Mouse (Mus musculus) C2C12 (cell line): Measurements from ENCODE around the gene Psmc4. TPM values are rescaled to one million over a fixed set of nuclear protein-coding genes. Genes with fewer than 3 reads are reported as not detected.

Experiments
- H3K27me3 ChIP-seq: one replicate; pipeline ENCODE4 v1.6.1; 2011; ENCODE audit not compliant: control insufficient read depth, insufficient read depth, insufficient read length
- H3K36me3 ChIP-seq: one replicate; pipeline ENCODE4 v1.6.1; 2011; ENCODE audit not compliant: control insufficient read depth, insufficient read depth
- H3K4me3 ChIP-seq: one replicate; pipeline ENCODE4 v1.5.1; 2011; ENCODE audit warnings: mild to moderate bottlenecking, control low read depth; ENCODE audit not compliant: poor library complexity, insufficient read depth, severe bottlenecking
- H3K79me2 ChIP-seq: one replicate; pipeline ENCODE4 v1.6.1; 2011; ENCODE audit not compliant: control insufficient read depth, insufficient read depth
- H3K79me3 ChIP-seq: one replicate; pipeline ENCODE4 v1.6.1; 2011; ENCODE audit warnings: low read depth, control low read depth
- H3ac ChIP-seq: one replicate; pipeline ENCODE3; 2011; ENCODE audit warnings: low read depth; ENCODE audit not compliant: control insufficient read depth, insufficient read length
- CEBPB ChIP-seq: IDR thresholded peaks from one replicate; pipeline ENCODE4 v1.6.1; 2011; ENCODE audit warnings: low read depth, mild to moderate bottlenecking, control low read depth, moderate library complexity
- CTCF ChIP-seq: IDR thresholded peaks from one replicate; pipeline ENCODE4 v1.5.1; 2011; ENCODE audit not compliant: control insufficient read depth, insufficient read depth, insufficient read length
- FOSL1 ChIP-seq: IDR thresholded peaks from one replicate; pipeline ENCODE4 v1.8.0; 2011; ENCODE audit warnings: mild to moderate bottlenecking, low read length; ENCODE audit not compliant: poor library complexity, insufficient read depth, severe bottlenecking
- MAX ChIP-seq: IDR thresholded peaks from one replicate; pipeline ENCODE4 v1.6.1; 2011; ENCODE audit warnings: mild to moderate bottlenecking, control low read depth
- MYOD1 ChIP-seq: IDR thresholded peaks from one replicate; pipeline ENCODE4 v1.6.1; 2011; ENCODE audit warnings: low read depth; ENCODE audit not compliant: control insufficient read depth, insufficient read length
- MYOG ChIP-seq: IDR thresholded peaks from one replicate; pipeline ENCODE4 v1.6.1; 2011; ENCODE audit not compliant: control insufficient read depth, insufficient read length; ENCODE audit errors: extremely low read depth
- USF1 ChIP-seq: IDR thresholded peaks from one replicate; pipeline ENCODE4 v1.6.1; 2011; ENCODE audit warnings: low read depth, mild to moderate bottlenecking, control low read depth, moderate library complexity
- polyA plus RNA-seq: library from polyadenylated mRNA; unstranded; fragments of >200 nt; fragmentation: generic; extraction: Trizol; gene quantifications from one replicate; pipeline ENCODE4 v1.2.1, GENCODE M21; 2012; ENCODE audit warnings: missing spikeins

Psmc4 gene
- polyA plus RNA-seq, 1 experiment = 259 TPM

DNA sequence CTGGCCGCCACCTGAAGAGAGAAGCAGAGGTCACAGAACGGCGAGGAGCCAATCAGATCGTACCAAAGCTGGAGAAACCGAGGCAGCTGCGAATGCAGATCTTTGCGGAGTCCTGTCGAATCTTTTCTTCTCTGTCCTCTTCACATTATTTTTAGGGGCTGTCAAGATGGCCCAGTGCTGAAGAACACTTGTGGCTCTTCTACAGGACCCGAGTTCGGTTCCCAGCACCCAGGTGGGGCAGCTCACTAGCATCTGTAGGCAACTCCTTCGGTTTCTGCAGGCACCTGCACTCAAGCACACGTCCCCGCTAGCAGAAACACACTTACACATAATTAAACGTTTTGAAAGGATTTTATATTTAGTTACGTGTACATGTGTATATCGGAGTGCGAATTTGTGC, 683 bp upstream of the Psmc4 start:
- H3K36me3 ChIP-seq = peaks cover 31% of the 10 kb centered on the region
- no peak for TF ChIP-seq FOSL1
- TF ChIP-seq MYOD1 = no peak
- TF ChIP-seq CTCF = no peak
- no peak for TF ChIP-seq USF1
- TF ChIP-seq MAX = no peak
- no peak for TF ChIP-seq MYOG
- no peak for TF ChIP-seq CEBPB
- H3K79me2 ChIP-seq = peaks cover 34% of the 10 kb centered on the region
- H3ac ChIP-seq = no peak overlapping the region
- no peak overlapping the region for H3K4me3 ChIP-seq
- H3K79me3 ChIP-seq = peaks cover 22% of the 10 kb centered on the region
- peaks cover 14% of the 10 kb centered on the region for H3K27me3 ChIP-seq

- Histone ChIP-seq H3K27me3 (no peaks in the 10 kb centered on the region), H3K36me3 (peaks cover 72% of the 10 kb centered on the region), H3K79me3 (peaks cover 21% of the 10 kb centered on the region), H3ac (no peak overlapping the region), H3K4me3 (no peak overlapping the region), H3K79me2 (peaks cover 31% of the 10 kb centered on the region)
- TF ChIP-seq USF1 (no peak), MYOG (no peak), CTCF (no peak), MYOD1 (no peak), MAX (no peak), FOSL1 (no peak), CEBPB (no peak)
Observed at GRCm38 (mm10) chr7:28044524-28044923, 5.4 kb downstream of the Psmc4 start.

DNA sequence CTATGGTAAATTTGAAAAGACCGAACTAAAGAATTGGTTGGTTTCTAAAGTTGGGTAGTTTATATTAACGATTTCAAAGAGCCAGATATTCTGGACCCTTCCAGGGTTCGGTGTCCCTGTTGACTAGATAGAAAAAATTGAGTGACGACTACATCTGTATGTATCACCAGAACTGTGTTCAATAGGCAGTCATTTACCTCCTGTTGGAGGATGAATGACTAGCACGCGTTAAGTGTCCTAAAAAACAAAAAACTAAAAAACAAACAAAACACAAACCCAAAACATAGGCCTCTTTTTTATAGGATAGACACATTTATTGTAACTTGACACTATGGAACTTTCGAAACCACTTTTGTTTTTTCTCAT, 35.5 kb downstream of the Psmc4 start:
- Histone ChIP-seq H3K4me3 (peak overlapping the region; percentile 28), H3K36me3 (no peaks in the 10 kb centered on the region), H3K79me2 (no peaks in the 10 kb centered on the region), H3K79me3 (peaks cover 3% of the 10 kb centered on the region), H3K27me3 (no peaks in the 10 kb centered on the region), H3ac (no peak overlapping the region)
- TF ChIP-seq USF1 = no peak
- TF ChIP-seq MYOG = no peak
- no peak for TF ChIP-seq FOSL1
- TF ChIP-seq MAX = no peak
- no peak for TF ChIP-seq MYOD1
- no peak for TF ChIP-seq CEBPB
- no peak for TF ChIP-seq CTCF

- H3K79me3 ChIP-seq = peaks cover 3% of the 10 kb centered on the region
- no peaks in the 10 kb centered on the region for H3K79me2 ChIP-seq
- no peaks in the 10 kb centered on the region for H3K27me3 ChIP-seq
- peak within 1 kb of the TSS; percentile 71 for H3ac ChIP-seq
- no peak for TF ChIP-seq USF1
- peak; percentile 14 for TF ChIP-seq MAX
- H3K4me3 ChIP-seq = peak within 1 kb of the TSS; percentile 28
- H3K36me3 ChIP-seq = no peaks in the 10 kb centered on the region
Observed at GRCm38 (mm10) chr7:28013549-28014444, 36.1 kb downstream of the Psmc4 start, which contains the start of gene Zfp850. Gene Zfp850, minus strand, starts transcription at chr7:28014115.

DNA sequence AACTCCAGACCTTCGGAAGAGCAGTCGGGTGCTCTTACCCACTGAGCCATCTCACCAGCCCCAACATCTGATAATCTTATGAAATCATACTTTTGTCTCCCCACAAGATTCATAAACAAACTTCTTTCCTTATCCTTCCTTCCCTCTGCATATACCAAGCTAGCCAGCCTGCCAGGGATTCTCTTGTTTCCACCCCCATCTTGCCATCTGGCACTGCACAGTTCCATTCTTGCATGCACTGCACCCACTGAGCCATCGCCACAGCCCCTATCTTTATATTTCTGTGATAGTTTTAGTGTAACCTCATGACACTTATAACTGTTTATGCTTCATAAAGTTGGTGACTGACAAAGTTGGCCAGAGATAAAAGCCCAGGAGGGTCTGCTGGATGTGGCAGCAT, 39.6 kb downstream of the Psmc4 start:
- Histone ChIP-seq H3K79me3 (peaks cover 3% of the 10 kb centered on the region), H3K79me2 (no peaks in the 10 kb centered on the region), H3K4me3 (no peak overlapping the region), H3ac (no peak overlapping the region), H3K27me3 (no peaks in the 10 kb centered on the region), H3K36me3 (peaks cover 6% of the 10 kb centered on the region)
- TF ChIP-seq FOSL1 (no peak), USF1 (no peak), CTCF (no peak), MAX (no peak), MYOG (no peak), MYOD1 (no peak), CEBPB (no peak)

Other genes with a start within 250 kb of the Psmc4 start
- gene Zfp626, start 242.9 kb downstream of the Psmc4 start, polyA plus RNA-seq = 1.2 TPM
- gene Zfp59, start 211.5 kb downstream of the Psmc4 start, polyA plus RNA-seq = 0.85 TPM
- gene Zfp607a, start 192.6 kb downstream of the Psmc4 start, polyA plus RNA-seq = 0.69 TPM
- 1.5 TPM for gene Zfp974, start 120.6 kb downstream of the Psmc4 start, polyA plus RNA-seq
- gene Zfp780b, start 70.9 kb downstream of the Psmc4 start, polyA plus RNA-seq = 1.3 TPM
- 0.62 TPM for gene Zfp850, start 36.0 kb downstream of the Psmc4 start, polyA plus RNA-seq
- gene Fcgbp, start 21.1 kb upstream of the Psmc4 start, polyA plus RNA-seq = not detected
- gene 9530053A07Rik, start 79.4 kb upstream of the Psmc4 start, polyA plus RNA-seq = 0.62 TPM
- 410 TPM for gene Fbl, start 119.6 kb upstream of the Psmc4 start, polyA plus RNA-seq
- 5.3 TPM for gene Dyrk1b, start 129.4 kb upstream of the Psmc4 start, polyA plus RNA-seq
- 6.9 TPM for gene Eid2, start 217.8 kb upstream of the Psmc4 start, polyA plus RNA-seq
- 4.3 TPM for gene Eid2b, start 227.6 kb upstream of the Psmc4 start, polyA plus RNA-seq
- gene Selenov, start 241.1 kb upstream of the Psmc4 start, polyA plus RNA-seq = not detected